Mouse (Mus musculus): Measurements from ENCODE around the gene Adk.
A peak's percentile ranks its signal among the peaks of the same experiment; 100 is the strongest.

Gene Adk

GRCm38 (mm10) chr14:21150301-21150700 is 97.9 kb downstream of the Adk start:
- no peak for DNase-seq (ENCODE audit: extremely low spot score, low spot score)

- DNase-seq (ENCODE audit: extremely low spot score, low spot score), result no peak
Observed at GRCm38 (mm10) chr14:21152055-21152454, 99.7 kb downstream of the Adk start.

GRCm38 (mm10) chr14:21165706-21166105 is 113.3 kb downstream of the Adk start:
- no peak for DNase-seq (ENCODE audit: extremely low spot score, low spot score)

GRCm38 (mm10) chr14:21166114-21166513 is 113.7 kb downstream of the Adk start:
- no peak for DNase-seq (ENCODE audit: extremely low spot score, low spot score)

- no peak for DNase-seq (ENCODE audit: extremely low spot score, low spot score)
Observed at GRCm38 (mm10) chr14:21173973-21174745, 121.8 kb downstream of the Adk start.

GRCm38 (mm10) chr14:21174804-21175203 is 122.4 kb downstream of the Adk start:
- no peak for DNase-seq (ENCODE audit: extremely low spot score, low spot score)

GRCm38 (mm10) chr14:21177781-21178180 is 125.4 kb downstream of the Adk start:
- DNase-seq (ENCODE audit: extremely low spot score, low spot score), result no peak

- DNase-seq (ENCODE audit: extremely low spot score, low spot score), result no peak
Observed at GRCm38 (mm10) chr14:21178356-21178755, 126.0 kb downstream of the Adk start.

- no peak for DNase-seq (ENCODE audit: extremely low spot score, low spot score)
Observed at GRCm38 (mm10) chr14:21181053-21181452, 128.7 kb downstream of the Adk start.

- no peak for DNase-seq (ENCODE audit: extremely low spot score, low spot score)
Observed at GRCm38 (mm10) chr14:21191966-21192365, 139.6 kb downstream of the Adk start.

GRCm38 (mm10) chr14:21192749-21193148 is 140.4 kb downstream of the Adk start:
- no peak for DNase-seq (ENCODE audit: extremely low spot score, low spot score)

GRCm38 (mm10) chr14:21194336-21194735 is 142.0 kb downstream of the Adk start:
- no peak for DNase-seq (ENCODE audit: extremely low spot score, low spot score)

GRCm38 (mm10) chr14:21200850-21201249 is 148.5 kb downstream of the Adk start:
- no peak for DNase-seq (ENCODE audit: extremely low spot score, low spot score)

GRCm38 (mm10) chr14:21206472-21206871 is 154.1 kb downstream of the Adk start:
- no peak for DNase-seq (ENCODE audit: extremely low spot score, low spot score)

GRCm38 (mm10) chr14:21221574-21222138 is 169.3 kb downstream of the Adk start:
- no peak for DNase-seq (ENCODE audit: extremely low spot score, low spot score)

- DNase-seq (ENCODE audit: extremely low spot score, low spot score), result no peak
Observed at GRCm38 (mm10) chr14:21222206-21222605, 169.8 kb downstream of the Adk start.

- DNase-seq (ENCODE audit: extremely low spot score, low spot score), result no peak
Observed at GRCm38 (mm10) chr14:21223456-21223855, 171.1 kb downstream of the Adk start.

GRCm38 (mm10) chr14:21223971-21224635 is 171.7 kb downstream of the Adk start:
- DNase-seq (ENCODE audit: extremely low spot score, low spot score), result no peak

GRCm38 (mm10) chr14:21237051-21237450 is 184.7 kb downstream of the Adk start:
- no peak for DNase-seq (ENCODE audit: extremely low spot score, low spot score)

GRCm38 (mm10) chr14:21241105-21241504 is 188.7 kb downstream of the Adk start:
- DNase-seq (ENCODE audit: extremely low spot score, low spot score), result no peak

- DNase-seq (ENCODE audit: extremely low spot score, low spot score), result no peak
Observed at GRCm38 (mm10) chr14:21251386-21251785, 199.0 kb downstream of the Adk start.

- DNase-seq (ENCODE audit: extremely low spot score, low spot score), result peak; percentile 43
Observed at GRCm38 (mm10) chr14:21252326-21252886, 200.0 kb downstream of the Adk start.
